Mouse (Mus musculus) lung, postnatal 25 days (tissue): ENCODE measurements at regions not wholly inside any gene's neighbourhood (a gene's known extent, or its start where the extent isn't known, plus 50 kb on each side); places are given as distances from the start of the nearest gene placed in this dataset.

Source experiments
- DNase-seq: peaks from one replicate; pipeline ENCODE4 v3.0.0; 2022; ENCODE audit warnings: low spot score

GRCm38 (mm10) chr16:68017672-68018071 is 397.0 kb upstream of the Cadm2 start:
- no peak for DNase-seq

DNA sequence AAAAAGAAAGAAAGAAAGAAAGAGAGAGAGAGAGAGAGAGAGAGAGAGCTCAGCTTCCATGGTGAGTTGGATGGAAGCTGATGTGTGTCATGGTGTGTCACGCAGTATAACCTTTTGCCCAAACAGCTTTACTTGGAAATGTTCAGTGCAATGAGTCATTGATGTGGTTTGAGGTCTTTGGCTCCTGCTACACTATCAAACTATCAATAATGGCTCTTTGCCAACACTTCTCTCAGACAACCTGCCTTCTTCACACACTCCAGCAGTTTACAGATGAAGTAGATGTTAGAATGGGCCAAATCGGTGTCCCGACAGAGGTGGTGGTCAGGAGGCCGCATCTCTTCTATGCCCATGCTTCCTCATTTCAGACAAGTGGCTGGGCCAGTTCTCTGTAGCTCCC is 369.0 kb upstream of the Cadm2 start:
- DNase-seq = no peak

- DNase-seq = no peak
Observed at GRCm38 (mm10) chr16:67976565-67976964, 355.9 kb upstream of the Cadm2 start.

- DNase-seq = no peak
Observed at GRCm38 (mm10) chr16:67968311-67969145, 347.8 kb upstream of the Cadm2 start.

GRCm38 (mm10) chr16:67949112-67949511 is 328.4 kb upstream of the Cadm2 start:
- no peak for DNase-seq

GRCm38 (mm10) chr16:67944406-67944805 is 323.7 kb upstream of the Cadm2 start:
- no peak for DNase-seq

DNA sequence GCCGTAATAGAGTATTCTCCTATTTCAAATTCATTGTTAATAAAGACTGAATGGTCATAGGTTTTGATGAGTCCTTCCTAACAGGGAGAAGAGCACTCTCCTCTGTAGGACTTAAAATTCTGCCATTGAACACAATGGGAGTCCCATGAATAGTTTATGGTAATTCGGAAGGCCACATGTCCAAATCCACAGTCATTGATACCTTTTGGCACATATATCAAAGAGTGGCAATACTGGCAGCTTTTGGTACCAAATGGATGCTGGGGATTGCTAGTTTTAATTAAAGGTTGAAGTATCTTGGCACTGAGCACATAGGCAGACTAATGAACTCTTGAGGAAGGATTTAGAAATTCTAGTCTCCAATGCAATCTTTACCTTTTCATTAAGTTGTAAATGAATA is 298.5 kb upstream of the Cadm2 start:
- no peak for DNase-seq

DNA sequence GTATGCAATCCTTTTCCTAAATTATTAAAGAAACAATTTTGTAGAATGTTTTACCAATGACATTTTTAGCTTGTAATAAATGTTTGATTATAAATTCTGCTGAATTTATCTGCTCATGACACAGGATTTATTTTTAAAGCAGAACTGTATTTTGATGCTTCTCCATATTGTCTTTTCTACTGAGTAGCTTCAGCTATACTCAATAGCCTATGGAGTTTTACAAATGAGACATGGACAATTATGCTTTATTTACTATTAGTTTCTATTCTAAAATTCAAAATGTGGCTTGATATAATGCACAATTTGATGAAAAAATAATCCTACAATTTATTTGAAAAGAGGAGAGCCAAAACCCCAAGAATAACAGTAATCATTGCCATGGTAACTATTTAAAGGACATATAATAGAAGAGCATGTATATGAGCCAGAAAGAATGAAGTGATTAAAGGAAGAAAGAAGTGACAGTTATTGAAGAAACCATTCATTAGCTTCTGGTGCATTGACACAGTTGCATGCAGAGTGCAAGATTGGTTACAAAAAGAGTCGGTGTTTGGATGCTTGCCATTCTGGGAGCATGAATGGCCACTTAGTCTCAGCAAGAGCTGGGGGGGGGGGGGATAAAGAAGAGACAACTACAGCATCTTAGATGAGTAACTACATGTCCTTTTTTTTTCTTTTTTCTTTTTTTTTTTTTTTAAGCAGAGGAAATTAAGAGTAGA is 250.8 kb upstream of the Cadm2 start:
- no peak for DNase-seq

DNA sequence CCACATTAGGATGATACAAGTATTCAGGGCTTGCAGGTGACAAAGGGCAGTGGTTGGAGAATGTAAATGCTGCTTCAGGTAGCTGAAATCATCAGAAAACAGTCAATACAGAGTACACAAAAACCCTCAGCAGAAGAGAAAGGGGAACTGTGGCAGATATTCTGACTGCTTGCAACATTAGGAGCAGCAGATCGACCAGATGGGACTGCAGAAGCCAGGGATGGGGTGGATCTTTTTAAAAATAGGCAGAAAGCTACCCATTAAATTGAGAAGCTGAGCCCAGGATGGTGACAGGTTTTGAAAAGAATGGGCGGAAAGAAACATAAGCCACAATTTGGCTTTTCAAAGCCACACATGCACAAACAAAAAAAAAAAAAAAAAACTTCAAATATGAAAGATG is 229.5 kb upstream of the Cadm2 start:
- DNase-seq = no peak

DNA sequence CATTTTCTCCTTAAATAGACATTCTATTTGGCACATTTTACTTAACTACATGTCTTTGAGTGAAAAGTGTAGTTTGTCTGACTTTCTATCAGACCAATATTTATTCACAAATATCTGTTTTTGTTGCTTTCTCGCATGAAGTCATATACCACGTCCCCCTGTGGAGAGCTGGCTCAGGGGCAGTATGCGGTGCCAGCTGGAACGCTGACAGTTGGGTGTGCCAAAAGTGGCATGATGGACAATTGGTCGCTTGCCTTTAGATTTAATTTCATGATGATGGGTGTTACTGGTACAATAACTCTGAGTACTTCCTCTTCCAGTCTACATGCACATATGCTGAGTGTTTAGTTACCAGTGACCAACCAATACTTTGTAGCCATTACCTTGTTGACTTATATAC is 223.8 kb upstream of the Cadm2 start:
- DNase-seq = no peak

DNA sequence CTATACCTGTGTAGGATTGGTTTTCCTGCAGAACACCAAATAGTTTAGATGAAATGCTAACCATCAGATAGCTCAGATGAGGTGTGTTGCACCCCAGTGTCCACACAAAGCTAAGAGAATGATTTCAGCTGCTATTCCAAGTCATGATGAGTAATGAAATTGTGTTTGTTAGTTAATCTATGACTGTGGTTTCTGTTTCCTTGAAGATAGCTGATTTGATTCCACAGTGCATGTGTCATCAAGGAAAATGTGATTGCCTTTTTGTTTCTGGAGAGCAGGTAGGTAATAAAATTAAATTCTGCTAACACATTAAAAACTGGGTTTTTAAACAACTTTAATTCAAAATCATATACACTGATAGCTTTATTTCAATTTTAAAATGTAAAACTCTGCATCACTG is 176.5 kb upstream of the Cadm2 start:
- no peak for DNase-seq

DNA sequence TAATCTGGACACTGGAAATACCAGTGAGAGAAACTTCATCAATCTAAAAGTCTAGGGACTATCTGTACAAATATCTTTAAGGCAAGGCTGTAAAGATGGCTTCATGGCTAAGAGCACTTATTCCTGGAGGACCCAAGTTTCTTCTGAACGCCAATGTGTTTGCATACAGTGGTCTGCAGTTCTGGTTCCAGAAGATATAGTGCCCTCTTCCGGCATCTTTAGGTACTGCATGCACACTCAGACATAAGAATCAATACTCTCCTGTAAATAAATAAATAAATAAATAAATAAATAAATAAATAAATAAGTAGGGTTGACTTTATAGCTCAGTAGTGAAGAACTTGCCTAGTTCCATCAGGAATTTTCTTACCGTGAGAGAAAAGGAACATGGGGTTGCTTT is 155.4 kb upstream of the Cadm2 start:
- peak; percentile 18 for DNase-seq

DNA sequence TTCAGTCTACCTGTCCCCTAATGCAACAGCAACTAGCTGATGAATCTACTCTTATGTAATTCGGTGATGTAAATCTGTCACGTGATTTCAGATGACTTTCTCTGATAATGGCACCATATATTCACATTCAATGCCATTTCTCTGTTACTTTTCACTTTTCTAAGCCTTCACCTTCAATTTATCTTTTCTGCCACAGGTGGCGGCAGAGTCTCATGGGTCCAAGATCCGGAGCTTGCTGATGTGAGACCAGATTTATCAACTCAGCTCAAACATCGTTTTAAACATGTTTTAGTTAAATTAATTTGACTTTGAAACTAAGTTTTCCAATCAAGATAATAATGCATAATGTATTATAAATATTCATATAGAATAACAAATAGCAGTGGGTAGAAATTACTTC is 148.4 kb upstream of the Cadm2 start:
- DNase-seq = no peak

DNA sequence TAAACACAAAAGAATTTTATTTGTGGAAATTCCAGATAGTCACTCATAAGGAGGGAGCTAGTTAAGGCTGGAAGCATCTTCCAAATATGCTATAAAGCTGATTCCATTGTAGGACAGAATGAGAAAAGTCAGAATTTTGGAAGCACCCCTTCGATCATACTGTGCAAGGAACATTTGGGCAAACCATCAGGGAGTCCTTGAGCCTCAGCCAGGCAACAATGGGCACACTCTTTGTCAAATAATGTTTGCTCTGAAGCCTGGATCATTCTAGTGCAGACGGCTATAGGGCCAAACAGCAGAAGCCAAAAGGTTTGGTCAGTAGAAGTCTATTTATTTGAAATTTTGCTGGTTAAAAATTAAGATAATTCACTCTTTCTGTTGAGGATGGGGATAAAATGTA is 114.7 kb upstream of the Cadm2 start:
- DNase-seq = no peak

- DNase-seq = peak; percentile 19
Observed at GRCm38 (mm10) chr16:67698619-67699018, 77.9 kb upstream of the Cadm2 start.
